Comparison of ENCODE assay signal across 22 mouse cellular contexts in the genomic region with DNA sequence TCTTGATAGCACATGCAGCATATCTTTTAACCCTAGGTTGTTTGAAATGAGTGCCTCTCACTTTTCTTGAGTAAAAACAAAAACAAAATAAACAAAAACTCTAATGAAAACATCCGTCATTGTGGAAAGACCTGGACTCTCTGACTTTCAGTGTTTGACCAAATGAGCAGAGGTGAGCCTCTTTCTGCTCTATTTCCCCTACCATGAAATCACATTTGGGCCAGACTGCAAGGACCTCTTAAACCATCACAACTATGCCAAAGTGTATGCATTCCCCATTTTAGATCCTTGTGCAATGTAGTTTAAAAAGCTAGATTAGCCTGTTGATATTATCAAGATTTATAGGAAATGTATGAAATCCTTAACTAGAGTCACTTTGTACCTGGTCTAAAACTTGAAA. TPM values are rescaled to one million over a fixed set of nuclear protein-coding genes. Genes with fewer than 3 reads are reported as not detected.
DNase-seq lines count a peak whose midpoint lies in the region; ATAC-seq and TF ChIP-seq lines count a peak whose summit lies in the region.
"Had no signal": no experiment of that assay in that cellular context is flagged by ENCODE, and none has a peak within 500 bp of the region (broad histone marks: within the 10 kb centered on the region; RNA-seq: fewer than 3 reads in every experiment).

No protein-coding gene starts in this region.

- H3K36me3 ChIP-seq in kidney, embryonic 15.5 days, result no peaks in the 10 kb centered on the region
- H3K36me3 ChIP-seq in kidney, embryonic 16.5 days (ENCODE audit: insufficient read depth, low read length), result no peaks in the 10 kb centered on the region
- H3K36me3 ChIP-seq in CH12.LX (replicated peaks in 1 of 2; ENCODE audit: control insufficient read depth in 1 of 2, insufficient read depth in 1 of 2, low read length in 1 of 2), result peaks cover 0 to 4% of the 10 kb centered on the region in 2 experiments
- H3K36me3 ChIP-seq in embryonic facial prominence, embryonic 14.5 days (ENCODE audit: control insufficient read depth, insufficient read depth, low read length), result no peaks in the 10 kb centered on the region
- peaks cover under 1% of the 10 kb centered on the region; the same call in 1 of the 2 replicates for H3K36me3 ChIP-seq in liver, postnatal 0 days (replicated peaks; ENCODE audit: insufficient read depth, low read length)
- H3K36me3 ChIP-seq: hindbrain, embryonic 12.5 days; lung, embryonic 15.5 days had no signal

- no peaks in the 10 kb centered on the region for H3K27me3 ChIP-seq in kidney, embryonic 15.5 days
- no peaks in the 10 kb centered on the region for H3K27me3 ChIP-seq in kidney, embryonic 16.5 days (ENCODE audit: insufficient read depth, low read length)
- no peaks in the 10 kb centered on the region for H3K27me3 ChIP-seq in CH12.LX (replicated peaks)
- no peaks in the 10 kb centered on the region for H3K27me3 ChIP-seq in embryonic facial prominence, embryonic 14.5 days (replicated peaks; ENCODE audit: control insufficient read depth, insufficient read depth, low read length)
- no peaks in the 10 kb centered on the region for H3K27me3 ChIP-seq in liver, postnatal 0 days (ENCODE audit: insufficient read depth, low read length)
- H3K27me3 ChIP-seq: forebrain, embryonic 13.5 days; hindbrain, embryonic 12.5 days; lung, embryonic 15.5 days; megakaryocyte, embryonic 14.5 days had no signal

- no peaks in the 10 kb centered on the region for H3K9me3 ChIP-seq in kidney, embryonic 15.5 days (replicated peaks)
- no peaks in the 10 kb centered on the region for H3K9me3 ChIP-seq in kidney, embryonic 16.5 days (ENCODE audit: low read length)
- H3K9me3 ChIP-seq in CH12.LX (replicated peaks; ENCODE audit: low read length), result no peaks in the 10 kb centered on the region
- H3K9me3 ChIP-seq in embryonic facial prominence, embryonic 14.5 days (ENCODE audit: control insufficient read depth, low read length), result no peaks in the 10 kb centered on the region
- no peaks in the 10 kb centered on the region for H3K9me3 ChIP-seq in liver, postnatal 0 days (ENCODE audit: low read length)
- H3K9me3 ChIP-seq: forebrain, embryonic 13.5 days; G1E; hindbrain, embryonic 12.5 days; lung, embryonic 15.5 days; megakaryocyte, embryonic 14.5 days had no signal

- no peak overlapping the region for H3K27ac ChIP-seq in kidney, embryonic 15.5 days
- H3K27ac ChIP-seq in kidney, embryonic 16.5 days (ENCODE audit: low read length), result no peak overlapping the region
- H3K27ac ChIP-seq in CH12.LX (ENCODE audit: insufficient read depth, low read depth), result no peak overlapping the region
- no peak overlapping the region for H3K27ac ChIP-seq in embryonic facial prominence, embryonic 14.5 days (replicated peaks; ENCODE audit: low read depth, low read length)
- peak overlapping the region; percentile 94; the same call in 1 of the 2 replicates for H3K27ac ChIP-seq in liver, postnatal 0 days (ENCODE audit: low read depth)
- H3K27ac ChIP-seq: forebrain, embryonic 13.5 days; hindbrain, embryonic 12.5 days; lung, embryonic 15.5 days; stomach, postnatal 0 days had no signal

- peaks cover 38% of the 10 kb centered on the region for H3K4me1 ChIP-seq in kidney, embryonic 15.5 days
- H3K4me1 ChIP-seq in kidney, embryonic 16.5 days (ENCODE audit: insufficient read depth, low read length), result peaks cover 33% of the 10 kb centered on the region
- H3K4me1 ChIP-seq in CH12.LX (ENCODE audit: control insufficient read depth in 1 of 2, insufficient read depth in 2 of 2), result peaks cover 7 to 38% of the 10 kb centered on the region in 2 experiments; a peak in 3 of 4 replicates
- H3K4me1 ChIP-seq in embryonic facial prominence, embryonic 14.5 days (ENCODE audit: control insufficient read depth, insufficient read depth, low read length), result peaks cover 15% of the 10 kb centered on the region
- H3K4me1 ChIP-seq in liver, postnatal 0 days (ENCODE audit: insufficient read depth), result peaks cover 20% of the 10 kb centered on the region

- no peak for TF ChIP-seq POLR2A in CH12.LX (IDR thresholded peaks at IDR 0.05; ENCODE audit: low read depth, low read length)

- TF ChIP-seq EP300 in CH12.LX (IDR thresholded peaks at IDR 0.05; ENCODE audit: low read length), result no peak
- no peak for TF ChIP-seq EP300 in liver, postnatal 0 days (IDR thresholded peaks at IDR 0.05; ENCODE audit: low read depth)

- H3K4me2 ChIP-seq in kidney, embryonic 15.5 days, result 0 out of 2 replicates have a peak overlapping the region, but pooled peaks have one; percentile 76
- H3K4me2 ChIP-seq in kidney, embryonic 16.5 days (replicated peaks; ENCODE audit: low read depth, low read length), result no peak overlapping the region
- peak overlapping the region; percentile 69; the same call in 1 of the 2 replicates for H3K4me2 ChIP-seq in CH12.LX (ENCODE audit: insufficient read depth, low read depth, poor library complexity, severe bottlenecking)
- 0 out of 2 replicates have a peak overlapping the region, but pooled peaks have one; percentile 92 for H3K4me2 ChIP-seq in embryonic facial prominence, embryonic 14.5 days (ENCODE audit: low read depth, low read length)
- peak overlapping the region; percentile 75 for H3K4me2 ChIP-seq in liver, postnatal 0 days (ENCODE audit: low read depth, low read length)

- no peak overlapping the region for H3K4me3 ChIP-seq in kidney, embryonic 15.5 days (replicated peaks)
- H3K4me3 ChIP-seq in kidney, embryonic 16.5 days (ENCODE audit: low read length), result no peak overlapping the region
- H3K4me3 ChIP-seq in CH12.LX (replicated peaks in 1 of 3; ENCODE audit: low read depth in 2 of 3, low read length in 2 of 3, poor library complexity in 1 of 3), result peak overlapping the region in 2 of 3 experiments; percentile 11 to 76
- no peak overlapping the region for H3K4me3 ChIP-seq in embryonic facial prominence, embryonic 14.5 days (ENCODE audit: low read depth, low read length)
- no peak overlapping the region for H3K4me3 ChIP-seq in liver, postnatal 0 days (ENCODE audit: low read depth, low read length)
- H3K4me3 ChIP-seq: megakaryocyte, embryonic 14.5 days had no signal

- 43% methylated on average over 1 of the region's 1 CpGs for WGBS in kidney, embryonic 15.5 days
- WGBS in kidney, embryonic 16.5 days, result 50% methylated on average over 1 of the region's 1 CpGs
- 56% methylated on average over 1 of the region's 1 CpGs for WGBS in embryonic facial prominence, embryonic 14.5 days
- 53% methylated on average over 1 of the region's 1 CpGs for WGBS in liver, postnatal 0 days (ENCODE audit: insufficient replicate concordance)

- in situ Hi-C loops in CH12.LX (cut with MboI; ENCODE audit: low pct_ligation_motif_present, low pct_unique_long_range_greater_than_20kb, low sequenced_read_pairs), result loop anchor here (25.0 kb wide), 1 partner anchor 341 kb away; no protein-coding TSS in a partner anchor

- TF ChIP-seq CTCF in CH12.LX (conservative IDR thresholded peaks at IDR 0.05 in 1 of 2, IDR thresholded peaks at IDR 0.05 in 1 of 2; ENCODE audit: low read depth in 2 of 2, low read length in 2 of 2), result no peak
- no peak for TF ChIP-seq CTCF in liver, postnatal 0 days (IDR thresholded peaks at IDR 0.05; ENCODE audit: low read depth)

- no peak for DNase-seq in CH12.LX (ENCODE audit: extremely low read depth)
- no peak for DNase-seq in embryonic facial prominence, embryonic 14.5 days (ENCODE audit: low spot score)
- DNase-seq in liver, postnatal 0 days, result no peak
- no peak for DNase-seq in layer of hippocampus, adult 11-12 months (ENCODE audit: low spot score)
- DNase-seq: adrenal gland, adult 8-10 months; cerebellum, adult 11-12 months; cerebellum, postnatal 10 days; gastrocnemius, adult 2 months; heart, postnatal 10 days; kidney, adult 11 months; lung, postnatal 36 days; thymus, adult 2 months; thymus, postnatal 4 days had no signal

- dilution Hi-C loops in CH12.LX (cut with MboI; ENCODE audit: extremely low pct_ligation_motif_present, extremely low pct_unique_long_range_greater_than_20kb, low sequenced_read_pairs), result no loop called here

- H3K79me2 ChIP-seq in CH12.LX (replicated peaks; ENCODE audit: control insufficient read depth, extremely low read depth, insufficient read depth, poor library complexity, severe bottlenecking), result peaks cover 26% of the 10 kb centered on the region

- TF ChIP-seq RAD21 in CH12.LX (IDR thresholded peaks at IDR 0.05; ENCODE audit: low read depth, low read length), result no peak

- no peak for ATAC-seq in kidney, embryonic 15.5 days (replicated peaks; ENCODE audit: low FRiP score)
- no peak for ATAC-seq in kidney, embryonic 16.5 days (ENCODE audit: low FRiP score, low TSS enrichment)
- no peak for ATAC-seq in embryonic facial prominence, embryonic 14.5 days (ENCODE audit: low read depth)
- no peak for ATAC-seq in liver, postnatal 0 days
- ATAC-seq in megakaryocyte-erythroid progenitor cell, adult 5-6 weeks (replicated peaks; ENCODE audit: low FRiP score, low TSS enrichment, poor library complexity, severe bottlenecking), result no peak
- ATAC-seq: forebrain, embryonic 13.5 days had no signal

- H3K9ac ChIP-seq in kidney, embryonic 15.5 days, result no peak overlapping the region
- H3K9ac ChIP-seq in kidney, embryonic 16.5 days (replicated peaks; ENCODE audit: low read length), result no peak overlapping the region
- H3K9ac ChIP-seq in CH12.LX (ENCODE audit: insufficient read depth, low read depth), result peak overlapping the region; percentile 25; the same call in 1 of the 2 replicates
- 0 out of 2 replicates have a peak overlapping the region, but pooled peaks have one; percentile 8 for H3K9ac ChIP-seq in embryonic facial prominence, embryonic 14.5 days (ENCODE audit: low read depth, low read length)
- H3K9ac ChIP-seq in liver, postnatal 0 days (replicated peaks), result no peak overlapping the region
- H3K9ac ChIP-seq: forebrain, embryonic 13.5 days; hindbrain, embryonic 12.5 days had no signal

TF ChIP-seq in CH12.LX, 34 proteins besides CTCF, POLR2A, EP300 and RAD21:
- no peak for TF ChIP-seq MAZ (IDR thresholded peaks at IDR 0.05; ENCODE audit: low read depth, low read length)
- TF ChIP-seq CHD1 (IDR thresholded peaks at IDR 0.05; ENCODE audit: low read depth, low read length), result peak; percentile 42; the same call in 1 of the 2 replicates
- no peak for TF ChIP-seq JUN (IDR thresholded peaks at IDR 0.05; ENCODE audit: insufficient read depth, low read depth, low read length)
- peak; percentile 62; the same call in 1 of the 2 replicates for TF ChIP-seq POLR2AphosphoS2 (IDR thresholded peaks at IDR 0.05; ENCODE audit: low read depth, low read length)
TF ChIP-seq in CH12.LX: peak in this region for 2.

RNA-seq across cellular contexts. Expression of a gene that starts 1.9 kb away (rescaled TPM):
- polyA plus RNA-seq in kidney, embryonic 15.5 days (2015; fragmentation: Nextera tagmentation; extraction: Ambion mirVana), result 28.5 and 30.0 TPM in 2 replicates
- polyA plus RNA-seq in kidney, embryonic 16.5 days (2015; fragmentation: Nextera tagmentation; extraction: Ambion mirVana), result 33.6 and 34.6 TPM in 2 replicates
- total RNA-seq in CH12.LX (2012; rRNA removed) (15.7 and 18.1 TPM in 2 replicates), CH12.LX (2014; rRNA removed) (40.8 and 42.5 TPM in 2 replicates)
- polyA plus RNA-seq in CH12.LX (2012; ENCODE audit: insufficient read length, low read depth), result 25.7 and 33.5 TPM in 2 replicates
- 34.5 and 37.6 TPM in 2 replicates for polyA plus RNA-seq in embryonic facial prominence, embryonic 14.5 days (2014; fragmentation: Nextera tagmentation; extraction: Ambion mirVana)
- 29.8 and 33.3 TPM in 2 replicates for polyA plus RNA-seq in liver, postnatal 0 days (2015; fragmentation: Nextera tagmentation; extraction: Ambion mirVana)
- total RNA-seq in megakaryocyte-erythroid progenitor cell, adult 5-6 weeks (2014; fragmentation: Nextera tagmentation), result 111 and 116 TPM in 2 replicates
- total RNA-seq in megakaryocyte-erythroid progenitor cell, adult 5-6 weeks (2017), result 125 and 173 TPM in 2 replicates

Comparison
In these comparisons a context has a peak if more than half of its experiments do, and no peak if none do; other contexts are left out.
1. H3K4me3 ChIP-seq: peak in CH12.LX (2 of 3); none in kidney, embryonic 15.5 days (single experiment), kidney, embryonic 16.5 days (single experiment), embryonic facial prominence, embryonic 14.5 days (single experiment) and liver, postnatal 0 days (single experiment).
2. H3K9ac ChIP-seq: peak in CH12.LX (single experiment) and embryonic facial prominence, embryonic 14.5 days (single experiment); none in kidney, embryonic 15.5 days (single experiment), kidney, embryonic 16.5 days (single experiment) and liver, postnatal 0 days (single experiment).